In genomic region chr13:83712778-83713380, GRCm38 (mm10) we compare ENCODE assay signal across 13 mouse cellular contexts.
DNase-seq lines count a peak whose midpoint lies in the region; ATAC-seq lines count a peak whose summit lies in the region.
"Had no signal": no experiment of that assay in that cellular context is flagged by ENCODE, and none has a peak within 500 bp of the region (broad histone marks: within the 10 kb centered on the region; RNA-seq: fewer than 3 reads in every experiment).

No protein-coding gene starts in this region.

- H3K9ac ChIP-seq in hindbrain, embryonic 15.5 days = no peak overlapping the region
- no peak overlapping the region for H3K9ac ChIP-seq in neural tube, embryonic 12.5 days
- H3K9ac ChIP-seq in heart, embryonic 11.5 days (ENCODE audit: low read depth, low read length) = no peak overlapping the region
- H3K9ac ChIP-seq: heart, embryonic 13.5 days; liver, embryonic 14.5 days had no signal

- H3K4me3 ChIP-seq in hindbrain, embryonic 15.5 days = no peak overlapping the region
- H3K4me3 ChIP-seq in neural tube, embryonic 12.5 days = 0 out of 2 replicates have a peak overlapping the region, but pooled peaks have one; percentile 7
- H3K4me3 ChIP-seq in heart, embryonic 11.5 days (ENCODE audit: low read depth, low read length) = no peak overlapping the region
- H3K4me3 ChIP-seq: heart, embryonic 13.5 days had no signal

- H3K9me3 ChIP-seq in hindbrain, embryonic 15.5 days = no peaks in the 10 kb centered on the region
- no peaks in the 10 kb centered on the region for H3K9me3 ChIP-seq in neural tube, embryonic 12.5 days
- H3K9me3 ChIP-seq in heart, embryonic 11.5 days (replicated peaks; ENCODE audit: control insufficient read depth, low read length) = no peaks in the 10 kb centered on the region
- H3K9me3 ChIP-seq: heart, embryonic 13.5 days had no signal

- ATAC-seq in cerebellum, adult (ENCODE audit: insufficient number of reproducible peaks, low FRiP score, low TSS enrichment) = no peak
- ATAC-seq in hindbrain, embryonic 15.5 days (ENCODE audit: low FRiP score, low read depth) = no peak
- ATAC-seq in neural tube, embryonic 12.5 days (ENCODE audit: low FRiP score, low read depth) = no peak
- ATAC-seq in heart, embryonic 11.5 days (replicated peaks; ENCODE audit: insufficient number of reproducible peaks, low FRiP score, low TSS enrichment) = no peak

- WGBS in hindbrain, embryonic 15.5 days = 18% methylated on average over 5 of the region's 5 CpGs
- WGBS in neural tube, embryonic 12.5 days = 13% methylated on average over 5 of the region's 5 CpGs
- WGBS in heart, embryonic 11.5 days (ENCODE audit: insufficient replicate concordance) = 20% methylated on average over 5 of the region's 5 CpGs

- peak overlapping the region; percentile 78 for H3K4me2 ChIP-seq in hindbrain, embryonic 15.5 days
- H3K4me2 ChIP-seq in neural tube, embryonic 12.5 days (replicated peaks) = peak overlapping the region; percentile 72
- no peak overlapping the region for H3K4me2 ChIP-seq in heart, embryonic 11.5 days

- peaks cover 23% of the 10 kb centered on the region; the same call in 1 of the 2 replicates for H3K4me1 ChIP-seq in hindbrain, embryonic 15.5 days (replicated peaks)
- peaks cover 4% of the 10 kb centered on the region; the same call in 1 of the 2 replicates for H3K4me1 ChIP-seq in neural tube, embryonic 12.5 days
- H3K4me1 ChIP-seq in heart, embryonic 11.5 days (ENCODE audit: control insufficient read depth, insufficient read depth, low read length) = no peaks in the 10 kb centered on the region

- H3K27ac ChIP-seq in hindbrain, embryonic 15.5 days (replicated peaks) = no peak overlapping the region
- H3K27ac ChIP-seq in neural tube, embryonic 12.5 days = no peak overlapping the region
- H3K27ac ChIP-seq in heart, embryonic 11.5 days (ENCODE audit: low read depth, low read length) = no peak overlapping the region
- H3K27ac ChIP-seq: heart, embryonic 13.5 days; liver, embryonic 14.5 days had no signal

- no peaks in the 10 kb centered on the region for H3K27me3 ChIP-seq in hindbrain, embryonic 15.5 days
- peaks cover 13% of the 10 kb centered on the region for H3K27me3 ChIP-seq in neural tube, embryonic 12.5 days (replicated peaks)
- peaks cover 58% of the 10 kb centered on the region for H3K27me3 ChIP-seq in heart, embryonic 11.5 days (ENCODE audit: control insufficient read depth, insufficient read depth, low read length)

- peak; percentile 29 for DNase-seq in cerebellum, adult 8-10 months
- peak; percentile 18 for DNase-seq in embryo, embryonic 9.5 days (ENCODE audit: extremely low spot score)
- no peak for DNase-seq in adrenal gland, postnatal 4 days (ENCODE audit: low spot score in 2 of 2)
- DNase-seq in heart, adult 18-20 months = no peak
- DNase-seq: adrenal gland, postnatal 10 days; kidney, adult 11 months; thymus, postnatal 36 days had no signal

- no peaks in the 10 kb centered on the region for H3K36me3 ChIP-seq in hindbrain, embryonic 15.5 days
- H3K36me3 ChIP-seq in neural tube, embryonic 12.5 days = no peaks in the 10 kb centered on the region
- no peaks in the 10 kb centered on the region for H3K36me3 ChIP-seq in heart, embryonic 11.5 days (ENCODE audit: control insufficient read depth, insufficient read depth, low read length)
- H3K36me3 ChIP-seq: heart, embryonic 13.5 days had no signal

Comparison
In these comparisons a context has a peak if more than half of its experiments do, and no peak if none do; other contexts are left out.
1. DNase-seq: peak in cerebellum, adult 8-10 months (single experiment) and embryo, embryonic 9.5 days (single experiment); none in adrenal gland, postnatal 4 days (0 of 2) and heart, adult 18-20 months (0 of 2).